Mouse (Mus musculus): ENCODE measurements around the gene Slc24a2.

- TF ChIP-seq CTCF (IDR thresholded peaks at IDR 0.05; ENCODE audit: borderline replicate concordance, extremely low read depth, insufficient read depth, insufficient read length): no peak
- TF ChIP-seq POLR2A (IDR thresholded peaks at IDR 0.05; ENCODE audit: borderline replicate concordance, extremely low read depth, insufficient read depth, insufficient read length, poor library complexity, severe bottlenecking): no peak
Measured at GRCm38 (mm10) chr4:87210533-87210932, 19.7 kb downstream of the Slc24a2 start.

Measured in brain, embryonic 14.5 days (tissue).